Comparison of ENCODE assay signal across 12 mouse cellular contexts in genomic region chr17:34643944-34644343, GRCm38 (mm10). TPM values are rescaled to one million over a fixed set of nuclear protein-coding genes. Genes with fewer than 3 reads are reported as not detected.
A peak's percentile ranks its signal among the peaks of the same experiment; 100 is the strongest.
DNase-seq lines count a peak whose midpoint lies in the region; ATAC-seq and TF ChIP-seq lines count a peak whose summit lies in the region.
"Had no signal": no experiment of that assay in that cellular context is flagged by ENCODE, and none has a peak within 500 bp of the region (broad histone marks: within the 10 kb centered on the region; RNA-seq: fewer than 3 reads in every experiment).

No protein-coding gene starts in this region.

- H3K4me3 ChIP-seq in gastrocnemius, adult 2 months: peak overlapping the region; percentile 94; the same call in 1 of the 2 replicates
- H3K4me3 ChIP-seq in midbrain, embryonic 15.5 days: 0 out of 2 replicates have a peak overlapping the region, but pooled peaks have one; percentile 57
- no peak overlapping the region for H3K4me3 ChIP-seq in midbrain, embryonic 11.5 days (ENCODE audit: low read depth, low read length)
- H3K4me3 ChIP-seq in embryonic facial prominence, embryonic 10.5 days: no peak overlapping the region
- H3K4me3 ChIP-seq in small intestine, adult 2 months (ENCODE audit: low read depth, low read length): no peak overlapping the region

- DNase-seq in gastrocnemius, adult 2 months: peak; percentile 19
- DNase-seq in gastrocnemius, postnatal 36 days: no peak
- DNase-seq in midbrain, embryonic 11.5 days (ENCODE audit: low spot score, missing footprints): no peak
- no peak for DNase-seq in embryonic facial prominence, embryonic 10.5 days (ENCODE audit: low spot score)
- no peak for DNase-seq in frontal cortex, postnatal 36 days (ENCODE audit: low spot score in 2 of 2)
- DNase-seq in right cerebral cortex, postnatal 36 days (ENCODE audit: low spot score in 2 of 2): no peak

- intact Hi-C loops in gastrocnemius, adult 2 months (cut with DNase I): loop anchor here (10.0 kb wide), 1 partner anchor 191 kb away; the partner anchor contains the start of genes Dxo and Stk19
- intact Hi-C loops in gastrocnemius, postnatal 36 days (cut with DNase I): loop anchor here (10.0 kb wide), 1 partner anchor 191 kb away; the partner anchor contains the start of genes Dxo and Stk19

- H3K27ac ChIP-seq in gastrocnemius, adult 2 months: no peak overlapping the region
- peak overlapping the region; percentile 81 for H3K27ac ChIP-seq in midbrain, embryonic 15.5 days
- no peak overlapping the region; the same call in 1 of the 2 replicates for H3K27ac ChIP-seq in midbrain, embryonic 11.5 days (ENCODE audit: low read depth, low read length)
- peak overlapping the region; percentile 66; the same call in 1 of the 2 replicates for H3K27ac ChIP-seq in embryonic facial prominence, embryonic 10.5 days (replicated peaks)
- no peak overlapping the region for H3K27ac ChIP-seq in small intestine, adult 2 months (ENCODE audit: insufficient read depth, low read depth, low read length)

- 88% methylated on average over 10 of the region's 10 CpGs for WGBS in midbrain, embryonic 15.5 days
- WGBS in midbrain, embryonic 11.5 days: 85% methylated on average over 10 of the region's 10 CpGs
- WGBS in embryonic facial prominence, embryonic 10.5 days: 87% methylated on average over 10 of the region's 10 CpGs
- WGBS in small intestine, adult 2 months: 59% methylated on average over 10 of the region's 10 CpGs

- TF ChIP-seq POLR2A in small intestine, adult 2 months (IDR thresholded peaks at IDR 0.05; ENCODE audit: low read depth, low read length): no peak

- H3K4me1 ChIP-seq in midbrain, embryonic 15.5 days: peaks cover 40% of the 10 kb centered on the region
- peaks cover 24% of the 10 kb centered on the region for H3K4me1 ChIP-seq in midbrain, embryonic 11.5 days (ENCODE audit: control insufficient read depth, insufficient read depth, low read length)
- peaks cover 51% of the 10 kb centered on the region for H3K4me1 ChIP-seq in embryonic facial prominence, embryonic 10.5 days
- H3K4me1 ChIP-seq in small intestine, adult 2 months (ENCODE audit: control insufficient read depth, insufficient read depth, insufficient read length, low read length): peaks cover 8% of the 10 kb centered on the region; the same call in 1 of the 2 replicates

- no peak for TF ChIP-seq CTCF in gastrocnemius, adult 2 months (IDR thresholded peaks at IDR 0.05)
- peak; percentile 9; the same call in 1 of the 2 replicates for TF ChIP-seq CTCF in small intestine, adult 2 months (IDR thresholded peaks at IDR 0.05; ENCODE audit: extremely low read depth, insufficient read length, insufficient replicate concordance, low read depth, low read length)

- no peak overlapping the region for H3K9ac ChIP-seq in midbrain, embryonic 15.5 days
- no peak overlapping the region for H3K9ac ChIP-seq in midbrain, embryonic 11.5 days (ENCODE audit: low read length)

- no peaks in the 10 kb centered on the region for H3K9me3 ChIP-seq in midbrain, embryonic 15.5 days
- no peaks in the 10 kb centered on the region for H3K9me3 ChIP-seq in midbrain, embryonic 11.5 days (ENCODE audit: control insufficient read depth, low read length)
- H3K9me3 ChIP-seq in embryonic facial prominence, embryonic 10.5 days: no peaks in the 10 kb centered on the region
- H3K9me3 ChIP-seq: heart, embryonic 15.5 days; stomach, embryonic 15.5 days had no signal

- ATAC-seq in midbrain, embryonic 15.5 days (replicated peaks): no peak
- no peak for ATAC-seq in midbrain, embryonic 11.5 days (ENCODE audit: low FRiP score)

- H3K36me3 ChIP-seq in midbrain, embryonic 15.5 days (replicated peaks): no peaks in the 10 kb centered on the region
- 0 out of 2 replicates have a peak, but pooled peaks cover under 1% of the 10 kb centered on the region for H3K36me3 ChIP-seq in midbrain, embryonic 11.5 days (ENCODE audit: control insufficient read depth, insufficient read depth, low read length)
- H3K36me3 ChIP-seq in embryonic facial prominence, embryonic 10.5 days (replicated peaks): peaks cover 14% of the 10 kb centered on the region
- H3K36me3 ChIP-seq in small intestine, adult 2 months (ENCODE audit: control insufficient read depth, insufficient read depth, low read length): no peaks in the 10 kb centered on the region
- H3K36me3 ChIP-seq: stomach, embryonic 15.5 days had no signal

- 0 out of 2 replicates have a peak overlapping the region, but pooled peaks have one; percentile 82 for H3K4me2 ChIP-seq in midbrain, embryonic 15.5 days
- H3K4me2 ChIP-seq in midbrain, embryonic 11.5 days: no peak overlapping the region

- H3K27me3 ChIP-seq in midbrain, embryonic 15.5 days (replicated peaks): no peaks in the 10 kb centered on the region
- no peaks in the 10 kb centered on the region for H3K27me3 ChIP-seq in midbrain, embryonic 11.5 days (ENCODE audit: control insufficient read depth, insufficient read depth, low read length)
- no peaks in the 10 kb centered on the region for H3K27me3 ChIP-seq in embryonic facial prominence, embryonic 10.5 days (replicated peaks; ENCODE audit: low read depth, poor library complexity, severe bottlenecking)
- no peaks in the 10 kb centered on the region for H3K27me3 ChIP-seq in small intestine, adult 2 months (ENCODE audit: control insufficient read depth, insufficient read depth, low read length)
- H3K27me3 ChIP-seq: heart, embryonic 15.5 days; stomach, embryonic 15.5 days had no signal

RNA-seq across cellular contexts. Expression of gene Fkbpl, which starts 0.6 kb away (rescaled TPM):
- total RNA-seq in gastrocnemius, adult 2 months (2021): 1 to 10 TPM; 4.5 to 9.3 TPM
- total RNA-seq in gastrocnemius, postnatal 36 days (2021): 1 to 10 TPM; 6.0 to 8.2 TPM
- polyA plus RNA-seq in midbrain, embryonic 15.5 days (2015; fragmentation: Nextera tagmentation; extraction: Ambion mirVana): 14.6 and 16.0 TPM in 2 replicates
- 14.4 and 15.1 TPM in 2 replicates for polyA plus RNA-seq in midbrain, embryonic 11.5 days (2014; fragmentation: Nextera tagmentation; extraction: Ambion mirVana)
- polyA plus RNA-seq in embryonic facial prominence, embryonic 10.5 days (2016; fragmentation: Nextera tagmentation; extraction: Ambion mirVana): 16.6 and 17.3 TPM in 2 replicates
- 2.5 and 9.3 TPM in 2 replicates for polyA plus RNA-seq in small intestine, adult 2 months (2012; rRNA removed)

RNA-seq across cellular contexts. Expression of gene Atf6b, which starts 3.0 kb away (rescaled TPM):
- total RNA-seq in gastrocnemius, adult 2 months (2021): 1 to 10 TPM; 7.1 to 9.1 TPM
- total RNA-seq in gastrocnemius, postnatal 36 days (2021): 1 to 10 TPM; 5.7 to 6.6 TPM
- polyA plus RNA-seq in midbrain, embryonic 15.5 days (2015; fragmentation: Nextera tagmentation; extraction: Ambion mirVana): 123 and 125 TPM in 2 replicates
- polyA plus RNA-seq in midbrain, embryonic 11.5 days (2014; fragmentation: Nextera tagmentation; extraction: Ambion mirVana): 68.2 and 77.6 TPM in 2 replicates
- 103 and 104 TPM in 2 replicates for polyA plus RNA-seq in embryonic facial prominence, embryonic 10.5 days (2016; fragmentation: Nextera tagmentation; extraction: Ambion mirVana)
- polyA plus RNA-seq in small intestine, adult 2 months (2012; rRNA removed): 26.6 and 48.0 TPM in 2 replicates

RNA-seq across cellular contexts. Expression of gene Prrt1, which starts 14.6 kb away (rescaled TPM):
- under 1 TPM; 0.28 to 0.36 TPM for total RNA-seq in gastrocnemius, adult 2 months (2021)
- 1 to 10 TPM in 1 of 2 experiments, under 1 TPM in 1; 0.35 to 1.5 TPM for total RNA-seq in gastrocnemius, postnatal 36 days (2021)
- 10.7 and 10.8 TPM in 2 replicates for polyA plus RNA-seq in midbrain, embryonic 15.5 days (2015; fragmentation: Nextera tagmentation; extraction: Ambion mirVana)
- 1.8 and 2.4 TPM in 2 replicates for polyA plus RNA-seq in midbrain, embryonic 11.5 days (2014; fragmentation: Nextera tagmentation; extraction: Ambion mirVana)
- polyA plus RNA-seq in embryonic facial prominence, embryonic 10.5 days (2016; fragmentation: Nextera tagmentation; extraction: Ambion mirVana): 0.12 and 0.18 TPM in 2 replicates
- 5.5 and 8.0 TPM in 2 replicates for polyA plus RNA-seq in small intestine, adult 2 months (2012; rRNA removed)

RNA-seq across cellular contexts. Expression of gene Ppt2, which starts 15.6 kb away (rescaled TPM):
- 10 to 100 TPM; 40.5 to 42.2 TPM for total RNA-seq in gastrocnemius, adult 2 months (2021)
- total RNA-seq in gastrocnemius, postnatal 36 days (2021): 10 to 100 TPM; 36.2 to 40.0 TPM
- polyA plus RNA-seq in midbrain, embryonic 15.5 days (2015; fragmentation: Nextera tagmentation; extraction: Ambion mirVana): 20.0 and 20.9 TPM in 2 replicates
- 25.8 and 26.4 TPM in 2 replicates for polyA plus RNA-seq in midbrain, embryonic 11.5 days (2014; fragmentation: Nextera tagmentation; extraction: Ambion mirVana)
- polyA plus RNA-seq in embryonic facial prominence, embryonic 10.5 days (2016; fragmentation: Nextera tagmentation; extraction: Ambion mirVana): 18.6 and 19.5 TPM in 2 replicates
- polyA plus RNA-seq in small intestine, adult 2 months (2012; rRNA removed): 17.3 and 22.0 TPM in 2 replicates

RNA-seq across cellular contexts. Expression of gene Tnxb, which starts 26.4 kb away (rescaled TPM):
- total RNA-seq in gastrocnemius, adult 2 months (2021): 10 to 100 TPM; 30.7 to 41.6 TPM
- total RNA-seq in gastrocnemius, postnatal 36 days (2021): 10 to 100 TPM; 33.8 to 37.0 TPM
- polyA plus RNA-seq in midbrain, embryonic 15.5 days (2015; fragmentation: Nextera tagmentation; extraction: Ambion mirVana): 0.18 and 0.24 TPM in 2 replicates
- 0.03 and 0.05 TPM in 2 replicates for polyA plus RNA-seq in midbrain, embryonic 11.5 days (2014; fragmentation: Nextera tagmentation; extraction: Ambion mirVana)
- polyA plus RNA-seq in embryonic facial prominence, embryonic 10.5 days (2016; fragmentation: Nextera tagmentation; extraction: Ambion mirVana): 0.03 TPM in 1 of 2 replicates, not detected in the other
- 12.1 and 12.5 TPM in 2 replicates for polyA plus RNA-seq in small intestine, adult 2 months (2012; rRNA removed)
- total RNA-seq: monocyte, adult 5-6 weeks had no signal
- polyA plus RNA-seq: CD4-positive, CD25-positive, alpha-beta regulatory T cell, adult 4 months had no signal

Comparison
In these comparisons a context has a peak if more than half of its experiments do, and no peak if none do; other contexts are left out.
1. H3K27ac ChIP-seq: peak in midbrain, embryonic 15.5 days (single experiment) and embryonic facial prominence, embryonic 10.5 days (single experiment); none in gastrocnemius, adult 2 months (single experiment), midbrain, embryonic 11.5 days (single experiment) and small intestine, adult 2 months (single experiment).
2. H3K4me3 ChIP-seq: peak in gastrocnemius, adult 2 months (single experiment) and midbrain, embryonic 15.5 days (single experiment); none in midbrain, embryonic 11.5 days (single experiment), embryonic facial prominence, embryonic 10.5 days (single experiment) and small intestine, adult 2 months (single experiment).